Mouse (Mus musculus): ENCODE measurements at regions not wholly inside any gene's neighbourhood (a gene's known extent, or its start where the extent isn't known, plus 50 kb on each side); places are given as distances from the start of the nearest gene placed in this dataset.

DNA sequence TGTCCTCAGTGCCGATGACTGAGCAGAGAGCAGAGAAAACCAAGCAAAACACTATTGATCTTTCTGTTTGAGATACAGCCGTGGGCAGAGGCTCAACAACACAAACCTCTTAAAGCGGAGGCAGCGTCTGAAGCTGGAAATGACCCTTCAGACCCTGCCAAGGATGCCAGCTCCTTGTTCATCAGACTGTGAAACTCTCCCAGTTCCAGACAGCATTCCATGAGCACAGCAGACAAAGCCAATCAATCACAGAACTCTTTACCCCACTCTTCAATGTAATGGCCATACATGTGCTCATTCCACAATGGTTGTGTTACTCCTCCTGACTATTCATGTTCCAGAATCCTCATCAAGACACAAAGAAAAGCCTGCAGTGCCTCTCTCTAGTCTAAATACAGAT lies 73.5 kb downstream of the Tmem114 start:
- no peak for DNase-seq (ENCODE audit: low read depth, low spot score)

DNA sequence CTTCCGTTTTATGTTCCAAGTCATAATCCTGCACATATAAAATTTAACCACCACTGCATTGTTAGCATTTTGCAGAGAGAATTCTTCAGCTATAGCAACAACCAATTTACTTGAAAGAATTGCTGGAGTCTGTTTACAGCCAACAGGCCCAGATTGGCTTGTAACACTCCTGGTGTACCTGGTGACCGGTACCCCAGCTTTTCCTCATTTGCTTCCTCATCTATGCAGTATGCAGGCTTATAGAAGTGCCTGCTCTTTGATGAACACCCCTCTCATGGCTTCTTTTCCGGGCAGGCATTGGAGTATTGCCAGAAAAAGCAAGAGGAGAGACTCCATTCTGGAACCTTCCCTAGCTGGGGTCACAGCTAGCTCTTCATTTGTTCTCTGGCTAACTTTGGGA lies 75.8 kb downstream of the Tmem114 start:
- no peak for DNase-seq (ENCODE audit: low read depth, low spot score)

DNA sequence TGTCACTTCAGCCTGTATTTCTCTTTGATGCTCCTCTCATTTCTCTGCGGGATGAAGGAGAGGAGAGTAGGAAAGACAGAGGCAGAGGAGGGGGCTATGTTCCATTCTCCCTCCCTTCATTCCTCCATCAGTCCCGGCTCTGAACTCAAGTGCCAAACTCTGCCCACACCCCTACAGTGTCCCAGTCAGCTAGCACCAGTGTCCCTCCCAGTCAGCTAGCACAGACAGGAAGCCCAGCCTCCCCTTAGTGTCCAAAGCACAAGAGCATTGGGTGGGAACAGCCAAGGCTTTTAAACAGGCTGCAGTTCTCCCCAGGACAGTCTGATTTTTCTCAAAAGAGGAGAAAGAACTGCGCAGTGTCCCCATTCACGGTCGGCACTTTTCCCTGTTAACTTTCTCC lies 76.3 kb downstream of the Tmem114 start:
- DNase-seq (ENCODE audit: low read depth, low spot score), result no peak

GRCm38 (mm10) chr16:8345216-8345615 lies 79.7 kb downstream of the Tmem114 start:
- no peak for DNase-seq (ENCODE audit: low read depth, low spot score)

GRCm38 (mm10) chr16:8333081-8333710 lies 91.7 kb downstream of the Tmem114 start:
- peak; percentile 39 for DNase-seq (ENCODE audit: low read depth, low spot score)

DNA sequence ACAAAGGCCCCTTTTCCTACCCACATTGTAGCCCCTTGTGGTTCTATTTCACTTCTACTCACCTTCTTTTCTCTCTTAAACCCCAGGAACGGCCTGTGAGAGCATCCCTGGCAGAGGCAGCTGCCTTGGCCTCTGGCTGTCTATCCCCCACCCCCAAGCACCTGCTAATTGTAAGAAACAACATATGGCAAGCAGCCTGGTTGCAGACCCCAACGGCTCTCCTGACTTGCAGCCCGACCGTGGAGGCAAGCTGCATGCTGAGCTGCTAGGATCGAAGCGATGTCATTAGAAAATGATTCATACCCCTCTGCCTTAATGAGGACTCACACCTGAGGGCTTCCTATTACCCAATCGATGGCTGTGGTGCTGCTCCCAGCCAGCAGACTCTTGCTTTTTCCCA lies 112.9 kb downstream of the Tmem114 start:
- DNase-seq (ENCODE audit: low read depth, low spot score), result no peak

DNA sequence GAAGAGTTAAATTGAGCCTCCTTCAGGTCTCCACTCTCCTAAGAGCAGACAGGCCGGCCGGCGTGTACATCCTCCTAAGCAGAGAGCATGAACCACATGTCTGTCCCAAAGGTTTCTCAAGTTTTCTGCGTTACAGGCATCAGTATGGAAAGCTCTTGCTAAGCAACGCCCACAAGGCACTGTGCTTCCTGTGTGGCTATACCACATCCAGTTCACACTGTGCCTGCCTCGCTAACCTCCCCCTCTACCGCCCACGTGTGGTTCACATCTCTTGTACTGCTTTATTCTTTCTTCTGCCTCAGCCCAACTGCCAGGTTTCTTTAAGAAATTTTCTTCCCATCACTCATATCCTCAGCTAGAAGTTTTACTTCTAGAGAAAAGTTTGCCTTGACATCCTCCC lies 118.5 kb downstream of the Tmem114 start:
- DNase-seq (ENCODE audit: low read depth, low spot score), result peak; percentile 58
